Mouse (Mus musculus) olfactory bulb, adult 2 months (tissue): ENCODE data around the gene Cic.

Source experiments
- CTCF ChIP-seq: fragments of 200-500 bp; IDR thresholded peaks from 2 replicates; pipeline ENCODE4 v1.5.1; 2012; ENCODE audit warnings: low read depth, mild to moderate bottlenecking, low read length, moderate library complexity; ENCODE audit not compliant: insufficient read depth
- POLR2A ChIP-seq: fragments of 200-500 bp; IDR thresholded peaks from 2 replicates; pipeline ENCODE4 v1.6.1; 2012; ENCODE audit warnings: mild to moderate bottlenecking, low read depth, low read length, moderate library complexity; ENCODE audit not compliant: insufficient read depth

GRCm38 (mm10) chr7:25294495-25294894 lies 27.0 kb downstream of the Cic start:
- no peak for TF ChIP-seq POLR2A
- no peak for TF ChIP-seq CTCF
